Mouse (Mus musculus) heart, embryonic 13.5 days (tissue): Measurements from ENCODE around the gene Slc16a11. TPM values are rescaled to one million over a fixed set of nuclear protein-coding genes. Genes with fewer than 3 reads are reported as not detected.
"Not testable (repeated sequence)": the region's sequence is repeated elsewhere in the genome, so short reads cannot be mapped to it uniquely, and the experiment has no call there.

ENCODE experiments used
- ATAC-seq: fragments of 200-750 bp; cut with Nextera tagmentation; 2 replicates; pipeline ENCODE4 v1.8.0; 2017; ENCODE audit warnings: moderate TSS enrichment; ENCODE audit not compliant: insufficient number of reproducible peaks, low FRiP score, low TSS enrichment; ENCODE audit errors: extremely low read depth
- H3K27ac ChIP-seq: fragments of 300-500 bp; sonication (generic); replicated peaks from 2 replicates; pipeline ENCODE4 v1.5.1; 2015; ENCODE audit warnings: moderate library complexity, mild to moderate bottlenecking, inconsistent platforms
- H3K27me3 ChIP-seq: fragments of 300-500 bp; sonication (generic); replicated peaks from 2 replicates; pipeline ENCODE4 v1.6.1; 2015; ENCODE audit warnings: mild to moderate bottlenecking, inconsistent platforms
- H3K36me3 ChIP-seq: fragments of 300-500 bp; sonication (generic); 2 replicates; pipeline ENCODE4 v1.6.1; 2015; ENCODE audit warnings: mild to moderate bottlenecking, inconsistent platforms
- H3K4me1 ChIP-seq: fragments of 300-500 bp; sonication (generic); 2 replicates; pipeline ENCODE4 v1.6.1; 2015; ENCODE audit warnings: inconsistent platforms
- H3K4me2 ChIP-seq: fragments of 300-500 bp; sonication (generic); 2 replicates; pipeline ENCODE4 v1.6.1; 2015; ENCODE audit warnings: inconsistent platforms, mild to moderate bottlenecking, moderate library complexity
- H3K4me3 ChIP-seq: fragments of 300-500 bp; sonication (generic); 2 replicates; pipeline ENCODE4 v1.5.1; 2015; ENCODE audit warnings: moderate library complexity, mild to moderate bottlenecking, inconsistent platforms
- H3K9ac ChIP-seq: fragments of 300-500 bp; sonication (generic); 2 replicates; pipeline ENCODE4 v1.6.1; 2015; ENCODE audit warnings: inconsistent platforms, mild to moderate bottlenecking, moderate library complexity
- H3K9me3 ChIP-seq: fragments of 300-500 bp; sonication (generic); 2 replicates; pipeline ENCODE4 v1.6.1; 2016; ENCODE audit warnings: inconsistent platforms
- WGBS: fragments of 180-500 bp; shearing (Covaris S2); methylation state at CpG from one replicate; pipeline ENCODE4 v1.1.7; 2015; ENCODE audit warnings: mixed read lengths; 5-methylcytosine and 5-hydroxymethylcytosine counted together
- polyA plus RNA-seq: library from polyadenylated mRNA; unstranded; fragments of >200 nt; fragmentation: Nextera tagmentation; extraction: Ambion mirVana; gene quantifications from 2 replicates; pipeline ENCODE4 v1.2.1, GENCODE M21; 2015

The Slc16a11 gene
- 0.28 and 0.60 TPM in 2 replicates for polyA plus RNA-seq

DNA sequence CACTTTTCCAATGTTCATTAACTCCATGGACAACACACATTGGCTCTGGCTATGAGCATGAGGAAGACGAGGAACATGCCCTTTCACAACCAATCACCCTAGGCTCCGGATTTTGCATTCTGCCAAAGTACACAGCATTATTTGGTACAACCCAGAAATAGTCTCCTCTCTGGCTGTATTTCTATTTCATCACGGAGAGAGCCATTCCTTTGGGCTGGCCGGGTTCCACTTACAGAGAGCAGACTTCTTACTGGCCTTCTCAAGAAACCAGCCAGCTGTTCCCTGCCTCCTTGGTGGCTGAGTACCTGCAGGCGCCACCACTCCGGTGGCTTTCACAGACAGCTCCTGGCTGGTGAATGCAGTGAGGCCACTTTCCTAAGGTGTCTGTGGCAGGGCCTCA, at the start of gene Slc16a11:
Gene Slc16a11 (plus strand): TSS at position 330 of the 400 bp plus-strand sequence.
- Histone ChIP-seq H3K4me1 (peaks cover 22% of the 10 kb centered on the region), H3K4me3 (peak within 1 kb of the TSS; percentile 46; the same call in 1 of the 2 replicates), H3K9me3 (no peaks in the 10 kb centered on the region), H3K36me3 (peaks cover 4% of the 10 kb centered on the region), H3K27ac (no peak within 1 kb of the TSS), H3K27me3 (peaks cover 68% of the 10 kb centered on the region), H3K9ac (no peak within 1 kb of the TSS), H3K4me2 (peak within 1 kb of the TSS; percentile 68; the same call in 1 of the 2 replicates)
- no peak for ATAC-seq
- 54% methylated on average over 6 of the region's 6 CpGs for WGBS

DNA sequence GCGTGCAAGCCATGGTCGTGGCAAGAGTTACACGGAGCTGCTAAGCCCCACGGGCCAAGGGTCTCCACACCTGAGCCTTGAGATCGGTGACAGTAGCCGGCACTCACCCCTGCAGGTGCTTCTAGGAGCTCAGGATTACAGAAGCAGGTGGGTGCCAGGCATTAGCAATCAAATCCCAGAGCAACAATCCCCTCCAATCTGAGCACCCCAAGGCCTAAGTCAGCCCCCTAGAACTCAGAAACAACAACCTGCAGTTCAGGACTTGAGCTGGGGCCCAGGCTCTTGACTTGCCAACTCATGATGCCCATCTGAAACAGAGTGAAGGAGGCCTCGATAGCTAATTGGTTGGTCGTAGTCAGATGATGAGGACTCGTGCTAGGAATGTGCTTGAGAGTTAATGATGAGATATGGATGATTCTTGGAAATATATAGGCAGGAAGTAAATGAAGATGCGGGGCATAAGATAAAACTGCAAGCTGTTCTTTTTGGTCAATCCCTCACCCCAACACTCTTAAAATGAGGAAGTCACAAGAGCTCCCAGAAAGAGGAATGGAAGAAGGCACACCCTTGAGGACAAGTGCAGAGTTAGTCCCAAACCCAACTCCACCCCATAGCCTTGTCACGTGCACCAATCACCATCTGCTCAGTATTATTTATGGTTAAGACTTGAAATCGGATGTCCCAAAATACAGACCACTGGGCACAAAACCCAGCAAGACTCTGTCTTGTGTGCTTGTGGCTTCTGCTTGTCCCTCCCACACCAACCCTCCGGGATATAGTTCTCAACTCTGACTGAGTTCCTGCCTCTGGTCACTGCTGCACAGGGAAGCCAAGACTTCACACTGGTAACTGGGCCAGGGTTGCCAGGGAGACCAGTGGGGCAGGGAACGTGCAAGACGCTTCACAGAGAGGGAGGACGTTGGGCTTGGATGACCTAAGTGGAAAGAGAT, 46.3 kb upstream of the Slc16a11 start:
- ATAC-seq = no peak
- 62% methylated on average over 16 of the region's 16 CpGs for WGBS

DNA sequence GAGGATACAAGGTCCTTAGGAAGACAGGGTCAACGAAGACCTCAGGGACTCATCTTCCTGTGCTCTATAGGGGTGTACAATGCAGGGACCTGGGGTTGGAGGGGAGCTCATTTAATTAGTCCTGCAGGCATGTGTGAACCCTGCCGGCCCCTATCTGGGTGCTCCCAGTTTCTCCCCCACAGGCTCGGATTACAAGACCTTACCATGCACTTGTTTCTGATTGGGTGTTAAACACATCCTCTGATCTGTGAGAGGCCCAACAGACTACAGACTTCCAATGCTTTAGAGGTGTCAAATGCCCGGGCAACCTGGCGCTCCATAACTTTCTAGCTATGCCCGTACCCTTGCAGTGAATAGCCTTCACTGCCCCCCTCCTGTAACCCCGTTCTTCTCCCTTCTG, 44.4 kb upstream of the Slc16a11 start:
- H3K27ac ChIP-seq = no peak overlapping the region
- H3K4me2 ChIP-seq = no peak overlapping the region
- H3K4me1 ChIP-seq = no peaks in the 10 kb centered on the region
- H3K9me3 ChIP-seq = no peaks in the 10 kb centered on the region
- no peak overlapping the region for H3K4me3 ChIP-seq
- no peak overlapping the region for H3K9ac ChIP-seq
- 43% methylated on average over 7 of the region's 7 CpGs for WGBS
- no peaks in the 10 kb centered on the region for H3K36me3 ChIP-seq
- peaks cover 13% of the 10 kb centered on the region for H3K27me3 ChIP-seq
- no peak for ATAC-seq

More for the DNA sequence above, 46.3 kb upstream of the Slc16a11 start:
- no peak overlapping the region for H3K9ac ChIP-seq
- H3K27me3 ChIP-seq = peaks cover 15% of the 10 kb centered on the region
- no peaks in the 10 kb centered on the region for H3K36me3 ChIP-seq
- no peak overlapping the region for H3K4me3 ChIP-seq
- H3K4me1 ChIP-seq = no peaks in the 10 kb centered on the region
- H3K9me3 ChIP-seq = no peaks in the 10 kb centered on the region
- H3K27ac ChIP-seq = no peak overlapping the region
- H3K4me2 ChIP-seq = no peak overlapping the region

DNA sequence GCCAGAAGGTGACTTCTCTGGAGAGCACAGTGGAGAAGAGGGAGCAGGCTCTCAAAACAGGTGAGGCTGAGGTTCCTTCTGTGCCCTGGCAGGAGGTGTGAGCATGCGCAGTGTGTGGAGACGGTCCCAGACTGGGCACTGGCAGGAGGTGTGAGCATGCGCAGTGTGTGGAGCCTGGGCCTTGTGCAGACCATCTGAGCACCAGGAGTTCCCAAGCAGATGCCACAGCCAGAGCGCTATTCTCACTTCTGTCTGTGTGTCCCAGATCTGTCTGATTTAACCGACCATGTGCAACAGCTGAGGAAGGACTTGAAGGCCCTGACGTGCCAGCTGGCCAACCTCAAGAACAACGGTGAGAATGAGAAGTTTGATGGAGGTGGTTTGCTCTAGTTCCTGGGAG, 43.1 kb upstream of the Slc16a11 start:
- WGBS = 88% methylated on average over 7 of the region's 7 CpGs
- not testable (repeated sequence) for H3K36me3 ChIP-seq, H3K4me1 ChIP-seq, ATAC-seq, H3K27ac ChIP-seq, H3K27me3 ChIP-seq, H3K4me3 ChIP-seq, H3K4me2 ChIP-seq, H3K9me3 ChIP-seq, H3K9ac ChIP-seq

DNA sequence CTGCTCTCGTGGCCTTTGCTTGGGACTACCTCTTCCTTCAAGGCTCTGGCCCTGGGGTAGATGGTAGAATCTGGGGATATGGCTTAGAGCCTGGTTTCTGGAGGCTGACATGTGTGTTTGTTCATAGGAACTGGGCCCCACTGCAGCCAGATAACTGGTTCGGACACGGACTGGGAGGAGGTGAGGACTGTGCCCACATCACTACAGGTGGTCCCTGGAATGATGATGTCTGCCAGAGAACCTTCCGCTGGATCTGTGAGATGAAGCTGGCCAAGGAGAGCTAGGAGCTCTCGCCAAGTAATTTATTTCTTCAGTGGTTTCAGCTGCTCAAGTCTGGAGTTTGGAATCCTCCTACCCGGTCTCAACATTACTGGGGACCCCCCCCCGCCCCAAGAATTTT, 42.3 kb upstream of the Slc16a11 start:
- Histone ChIP-seq H3K9me3 (no peaks in the 10 kb centered on the region), H3K4me1 (no peaks in the 10 kb centered on the region), H3K36me3 (no peaks in the 10 kb centered on the region), H3K9ac (no peak overlapping the region), H3K4me2 (no peak overlapping the region), H3K27me3 (peaks cover 4% of the 10 kb centered on the region), H3K4me3 (no peak overlapping the region), H3K27ac (no peak overlapping the region)
- 76% methylated on average over 7 of the region's 7 CpGs for WGBS
- ATAC-seq = no peak

DNA sequence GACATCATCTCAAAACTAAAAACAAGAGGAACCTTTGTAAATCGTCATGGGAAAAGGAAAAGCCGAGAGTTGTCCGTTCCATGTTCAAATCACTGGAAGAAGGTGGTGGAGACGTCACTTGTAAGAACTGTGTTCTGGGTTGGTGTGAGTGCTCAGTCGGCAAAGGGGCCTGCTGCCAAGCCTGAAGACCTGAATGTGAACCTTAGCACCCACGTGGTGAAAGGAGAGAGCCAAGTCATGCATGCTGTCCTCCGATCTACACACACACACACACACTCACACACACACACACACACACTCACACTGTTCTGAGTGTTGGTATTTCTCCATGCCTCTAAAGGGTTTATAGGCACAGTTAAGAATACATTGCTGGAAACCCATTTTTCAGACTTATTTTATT, 41.4 kb upstream of the Slc16a11 start:
- Histone ChIP-seq H3K36me3 (no peaks in the 10 kb centered on the region), H3K4me1 (no peaks in the 10 kb centered on the region), H3K4me2 (no peak overlapping the region), H3K4me3 (no peak overlapping the region), H3K9me3 (0 out of 2 replicates have a peak, but pooled peaks cover 3% of the 10 kb centered on the region), H3K27me3 (peaks cover 4% of the 10 kb centered on the region; the same call in 1 of the 2 replicates), H3K9ac (no peak overlapping the region), H3K27ac (no peak overlapping the region)
- WGBS = 69% methylated on average over 7 of the region's 7 CpGs
- ATAC-seq = no peak

DNA sequence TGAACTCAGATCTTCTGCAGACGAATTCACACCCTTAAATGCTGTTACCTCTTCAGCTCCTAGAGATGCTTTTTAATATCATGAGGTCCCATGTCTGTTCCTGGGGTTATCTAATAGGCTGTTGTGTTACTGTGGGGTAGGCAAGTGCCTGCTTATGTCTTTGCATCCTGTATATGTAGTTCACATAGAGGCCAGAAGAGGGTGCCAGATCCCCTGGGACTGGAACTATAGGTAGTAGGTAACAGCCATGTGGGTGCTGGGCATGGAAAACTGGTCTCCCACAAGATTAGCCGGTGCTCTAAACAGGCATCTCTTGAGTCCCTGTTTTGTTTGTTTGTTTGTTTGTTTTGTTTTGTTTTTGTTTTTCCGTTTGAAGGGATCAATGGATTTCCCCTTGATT, 40.7 kb upstream of the Slc16a11 start:
- 41% methylated on average over 3 of the region's 3 CpGs for WGBS
- Histone ChIP-seq H3K4me3 (no peak overlapping the region), H3K9me3 (0 out of 2 replicates have a peak, but pooled peaks cover 3% of the 10 kb centered on the region), H3K4me2 (no peak overlapping the region), H3K4me1 (no peaks in the 10 kb centered on the region), H3K27me3 (peaks cover 4% of the 10 kb centered on the region; the same call in 1 of the 2 replicates), H3K36me3 (no peaks in the 10 kb centered on the region), H3K9ac (no peak overlapping the region), H3K27ac (no peak overlapping the region)
- no peak for ATAC-seq

DNA sequence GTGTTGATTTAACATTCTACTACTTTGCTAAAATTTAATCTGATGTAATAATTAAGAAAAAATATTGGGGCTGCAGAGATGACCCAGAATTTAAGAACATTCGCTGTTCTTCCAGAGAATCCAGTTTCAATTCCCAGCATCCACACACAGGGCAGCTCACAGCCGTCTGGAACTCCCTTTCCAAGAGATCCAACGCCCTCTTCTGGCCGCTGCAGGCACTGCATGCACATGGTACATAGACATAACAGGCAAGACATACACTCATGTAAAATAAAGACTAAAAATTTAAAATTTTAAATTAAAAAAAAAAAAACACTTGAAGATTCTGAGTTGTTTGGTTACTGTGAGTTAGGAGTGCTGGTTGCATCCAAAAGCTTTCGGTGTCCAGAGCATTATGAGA, 40.3 kb upstream of the Slc16a11 start:
- WGBS = 45% methylated on average over 5 of the region's 5 CpGs
- H3K27me3 ChIP-seq = peaks cover 4% of the 10 kb centered on the region; the same call in 1 of the 2 replicates
- no peak overlapping the region for H3K27ac ChIP-seq
- H3K4me2 ChIP-seq = no peak overlapping the region
- H3K36me3 ChIP-seq = no peaks in the 10 kb centered on the region
- H3K4me3 ChIP-seq = no peak overlapping the region
- H3K4me1 ChIP-seq = no peaks in the 10 kb centered on the region
- no peak overlapping the region for H3K9ac ChIP-seq
- no peak for ATAC-seq
- 0 out of 2 replicates have a peak, but pooled peaks cover 3% of the 10 kb centered on the region for H3K9me3 ChIP-seq

DNA sequence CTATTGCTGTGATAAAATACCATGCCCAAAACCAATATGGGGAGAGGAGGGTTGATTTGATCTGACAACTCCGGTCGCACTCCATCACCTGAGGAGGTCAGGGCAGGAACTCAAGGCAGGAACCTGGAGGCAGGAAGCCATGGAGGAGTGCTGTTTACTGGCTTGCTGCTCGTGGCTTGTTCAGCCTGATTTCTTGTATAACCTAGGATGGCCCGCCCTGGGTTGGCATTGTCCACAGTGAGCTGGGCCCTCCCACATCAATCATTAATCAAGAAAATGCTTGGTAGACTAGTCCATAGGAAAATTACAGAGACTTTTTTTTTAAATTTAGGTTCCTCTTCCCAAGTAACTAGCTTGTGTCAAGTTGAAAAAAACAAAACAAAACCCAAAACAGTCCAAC, 38.1 kb upstream of the Slc16a11 start:
- Histone ChIP-seq H3K4me2 (no peak overlapping the region), H3K9ac (no peak overlapping the region), H3K4me1 (no peaks in the 10 kb centered on the region), H3K27me3 (no peaks in the 10 kb centered on the region), H3K36me3 (no peaks in the 10 kb centered on the region), H3K9me3 (0 out of 2 replicates have a peak, but pooled peaks cover 3% of the 10 kb centered on the region), H3K27ac (no peak overlapping the region), H3K4me3 (no peak overlapping the region)
- 70% methylated on average over 4 of the region's 4 CpGs for WGBS
- ATAC-seq = no peak

DNA sequence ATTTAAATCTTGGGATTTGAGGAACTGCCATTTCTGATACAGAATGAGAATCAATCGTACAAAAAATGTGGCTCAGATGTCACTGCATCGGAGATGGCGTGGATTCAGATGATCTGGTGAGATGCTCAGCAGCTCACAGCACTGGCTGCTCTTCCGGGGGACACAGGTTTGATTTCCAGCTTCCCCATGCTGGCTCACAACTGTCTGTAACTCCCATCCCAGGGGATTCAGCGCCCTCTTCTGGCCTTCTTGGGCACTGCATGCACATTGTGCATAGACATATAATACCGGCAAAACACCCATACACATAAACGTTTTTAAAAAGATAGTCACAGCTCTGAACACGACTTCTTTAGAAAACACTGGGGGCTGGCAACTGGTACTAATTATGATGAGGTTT, 34.9 kb upstream of the Slc16a11 start:
- H3K27me3 ChIP-seq = no peaks in the 10 kb centered on the region; the same call in 1 of the 2 replicates
- 0 out of 2 replicates have a peak, but pooled peaks cover 3% of the 10 kb centered on the region for H3K9me3 ChIP-seq
- H3K4me1 ChIP-seq = no peaks in the 10 kb centered on the region
- H3K9ac ChIP-seq = no peak overlapping the region
- no peaks in the 10 kb centered on the region for H3K36me3 ChIP-seq
- no peak for ATAC-seq
- no peak overlapping the region for H3K4me3 ChIP-seq
- H3K27ac ChIP-seq = no peak overlapping the region
- WGBS = 71% methylated on average over 8 of the region's 8 CpGs
- no peak overlapping the region for H3K4me2 ChIP-seq

DNA sequence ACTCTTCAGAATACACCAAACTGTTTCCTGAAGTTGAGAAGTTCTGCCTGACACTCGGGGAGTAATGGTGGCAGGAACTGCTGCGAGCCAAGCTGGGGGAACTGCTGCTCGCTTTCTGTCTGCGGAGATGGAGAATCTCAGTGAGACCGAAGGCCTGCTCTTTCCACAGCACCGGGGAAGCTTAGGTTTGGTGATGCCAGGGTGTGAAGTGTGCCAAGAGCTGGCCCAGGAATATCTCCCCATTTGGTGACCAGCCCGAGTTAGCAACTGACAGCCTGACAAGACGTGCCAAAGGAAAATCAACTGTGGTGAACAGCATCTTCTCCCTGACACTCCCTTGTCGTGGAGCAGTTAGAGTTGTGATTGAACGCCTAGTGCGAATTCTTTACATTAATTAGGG, 34.2 kb upstream of the Slc16a11 start:
- Histone ChIP-seq H3K4me2 (no peak overlapping the region), H3K9ac (no peak overlapping the region), H3K4me1 (no peaks in the 10 kb centered on the region), H3K36me3 (no peaks in the 10 kb centered on the region), H3K4me3 (no peak overlapping the region), H3K9me3 (0 out of 2 replicates have a peak, but pooled peaks cover 3% of the 10 kb centered on the region), H3K27me3 (no peaks in the 10 kb centered on the region; the same call in 1 of the 2 replicates), H3K27ac (no peak overlapping the region)
- ATAC-seq = no peak
- WGBS = 76% methylated on average over 11 of the region's 11 CpGs
